Mouse (Mus musculus) olfactory bulb, adult 2 months (tissue): ENCODE results near the gene Pih1d1. TPM values are rescaled to one million over a fixed set of nuclear protein-coding genes. Genes with fewer than 3 reads are reported as not detected.
A peak's percentile ranks its signal among the peaks of the same experiment; 100 is the strongest.

ENCODE experiments used
- H3K27ac ChIP-seq: fragments of 200-500 bp; 2 replicates; pipeline ENCODE4 v1.5.1; 2012; ENCODE audit warnings: low read depth, low read length; ENCODE audit not compliant: insufficient read depth
- H3K4me1 ChIP-seq: fragments of 200-500 bp; 2 replicates; pipeline ENCODE4 v1.6.1; 2012; ENCODE audit warnings: low read length; ENCODE audit not compliant: control insufficient read depth, insufficient read depth
- H3K4me3 ChIP-seq: fragments of 200-500 bp; 2 replicates; pipeline ENCODE4 v1.5.1; 2012; ENCODE audit warnings: mild to moderate bottlenecking, low read depth, low read length, moderate library complexity; ENCODE audit not compliant: insufficient read depth
- CTCF ChIP-seq: fragments of 200-500 bp; IDR thresholded peaks from 2 replicates; pipeline ENCODE4 v1.5.1; 2012; ENCODE audit warnings: low read depth, mild to moderate bottlenecking, low read length, moderate library complexity; ENCODE audit not compliant: insufficient read depth
- POLR2A ChIP-seq: fragments of 200-500 bp; IDR thresholded peaks from 2 replicates; pipeline ENCODE4 v1.6.1; 2012; ENCODE audit warnings: mild to moderate bottlenecking, low read depth, low read length, moderate library complexity; ENCODE audit not compliant: insufficient read depth
- WGBS: fragments of 180-500 bp; shearing (Covaris S2); methylation state at CpG from one replicate; pipeline ENCODE4 v1.1.7; 2018; 5-methylcytosine and 5-hydroxymethylcytosine counted together
- polyA plus RNA-seq: library from polyadenylated mRNA; stranded (reverse); fragments of >200 nt; gene quantifications from 2 replicates; pipeline ENCODE4 v1.2.4, GENCODE M21; 2012; ENCODE audit warnings: low replicate concordance; ENCODE audit not compliant: missing spikeins, insufficient read depth, insufficient read length

The Pih1d1 gene
- polyA plus RNA-seq, 1 experiment, result not detected

DNA sequence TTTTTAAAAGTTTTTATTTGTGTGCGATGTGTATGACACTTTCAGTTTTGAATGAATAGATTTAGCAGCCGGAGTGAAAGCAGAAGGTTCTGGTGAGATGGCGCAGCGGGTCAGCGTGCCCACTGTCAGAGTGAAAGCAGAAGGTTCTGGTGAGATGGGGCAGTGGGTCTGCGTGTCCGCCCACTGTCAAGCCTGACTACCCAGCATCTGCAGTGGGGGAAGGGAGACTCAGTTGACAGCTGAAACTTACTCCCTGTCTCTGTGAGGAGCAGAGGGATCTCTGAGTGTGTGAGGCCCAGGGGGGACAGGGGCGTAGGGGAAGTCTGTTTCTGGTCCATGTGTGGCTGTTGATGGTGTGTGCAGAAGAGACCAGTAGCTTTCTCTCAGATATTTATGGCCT, 36.5 kb upstream of the Pih1d1 start:
- 85% methylated on average over 8 of the region's 8 CpGs for WGBS
- no peak overlapping the region for H3K27ac ChIP-seq
- no peak overlapping the region for H3K4me3 ChIP-seq
- TF ChIP-seq CTCF, result no peak
- TF ChIP-seq POLR2A, result no peak
- 0 out of 2 replicates have a peak, but pooled peaks cover 3% of the 10 kb centered on the region for H3K4me1 ChIP-seq

DNA sequence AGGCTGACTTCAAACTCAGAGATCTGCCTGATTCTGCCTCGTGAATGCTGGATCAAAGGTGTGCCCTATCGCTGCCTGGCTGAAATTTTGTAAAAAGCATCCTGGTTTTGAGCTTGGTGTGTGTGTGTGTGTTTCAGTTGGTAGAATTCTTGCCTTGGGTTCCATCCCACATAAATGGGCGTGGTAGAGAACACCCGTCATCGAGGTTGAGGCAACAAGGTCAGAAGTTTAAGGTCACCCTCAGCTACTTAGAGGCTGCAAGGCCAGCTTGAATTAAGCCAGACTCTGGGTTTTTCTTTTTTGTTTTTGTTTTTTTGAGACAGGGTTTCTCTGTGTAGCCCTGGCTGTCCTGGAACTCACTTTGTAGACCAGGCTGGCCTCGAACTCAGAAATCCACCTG, 35.8 kb upstream of the Pih1d1 start:
- TF ChIP-seq POLR2A (no peak), CTCF (no peak)
- Histone ChIP-seq H3K27ac (no peak overlapping the region), H3K4me3 (no peak overlapping the region), H3K4me1 (peaks cover 11% of the 10 kb centered on the region)
- WGBS, result 91% methylated on average over 6 of the region's 6 CpGs

DNA sequence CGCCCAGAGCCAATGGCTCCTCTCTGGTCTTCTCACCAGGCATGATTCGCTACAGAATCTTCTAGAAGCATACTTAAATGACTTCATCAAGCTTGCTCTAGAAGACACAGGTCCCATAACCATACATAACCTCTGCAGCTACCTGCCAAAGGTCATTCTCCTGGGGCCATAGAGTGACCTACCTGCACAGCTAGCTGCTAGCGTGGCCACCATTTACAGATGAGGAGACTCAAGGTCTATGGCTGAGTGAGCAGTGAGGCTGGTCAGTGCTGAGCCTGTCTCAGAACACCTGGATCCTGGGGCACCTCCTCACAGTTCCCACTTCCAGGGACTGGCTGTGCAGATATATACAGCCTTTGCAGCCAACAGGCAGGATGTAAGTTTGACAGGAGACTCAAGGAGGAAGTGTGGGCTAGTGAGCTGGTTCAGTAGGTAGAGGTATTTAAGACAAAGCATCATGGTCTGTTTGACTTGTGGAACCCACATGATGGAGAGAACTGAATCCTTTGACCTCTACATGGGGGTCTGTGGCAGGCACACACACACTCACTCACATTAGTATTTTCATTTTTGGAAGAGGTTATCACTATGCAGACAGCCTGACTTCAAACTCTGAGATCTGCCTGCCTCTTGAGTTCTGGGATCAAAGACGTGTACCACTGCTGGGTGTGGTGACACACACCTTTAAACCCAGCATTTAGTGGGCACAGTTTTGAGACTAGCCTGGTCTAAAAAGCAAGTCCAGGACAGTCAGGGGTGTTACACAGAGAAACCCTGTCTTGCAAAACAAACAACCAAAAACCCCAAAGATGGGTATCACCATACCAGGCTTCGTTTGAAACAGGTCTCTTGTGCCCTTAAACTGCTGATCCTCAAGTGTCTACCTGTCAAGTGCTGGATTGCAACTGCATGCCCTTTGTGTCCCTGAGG, 34.1 kb upstream of the Pih1d1 start:
- WGBS, result 76% methylated on average over 5 of the region's 5 CpGs
- no peak for TF ChIP-seq CTCF
- no peak for TF ChIP-seq POLR2A
- Histone ChIP-seq H3K27ac (no peak overlapping the region), H3K4me1 (peaks cover 11% of the 10 kb centered on the region), H3K4me3 (no peak overlapping the region)

DNA sequence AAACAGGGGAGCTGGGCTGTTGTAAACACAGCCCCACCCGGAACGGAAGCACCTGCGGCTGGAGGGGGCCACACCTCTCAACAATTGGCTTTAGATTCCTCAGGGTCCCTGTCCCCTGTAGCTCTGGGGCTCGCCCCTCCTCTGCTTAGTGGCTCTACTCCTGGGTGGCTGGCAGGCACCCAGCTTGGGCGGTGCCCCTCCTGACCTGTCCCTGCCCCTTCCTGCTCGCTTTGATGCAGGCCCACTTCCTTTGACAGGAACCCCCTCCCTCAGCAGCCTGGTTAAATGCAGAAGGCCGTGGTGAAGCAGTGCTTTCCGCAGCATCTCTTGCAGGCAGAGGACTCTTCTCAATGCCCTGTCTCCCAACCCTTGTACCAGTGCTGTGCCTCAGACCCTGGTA, 32.7 kb upstream of the Pih1d1 start:
- 58% methylated on average over 8 of the region's 8 CpGs for WGBS
- TF ChIP-seq CTCF (no peak), POLR2A (no peak)
- Histone ChIP-seq H3K27ac (0 out of 2 replicates have a peak overlapping the region, but pooled peaks have one; percentile 20), H3K4me3 (no peak overlapping the region), H3K4me1 (peaks cover 12% of the 10 kb centered on the region)

DNA sequence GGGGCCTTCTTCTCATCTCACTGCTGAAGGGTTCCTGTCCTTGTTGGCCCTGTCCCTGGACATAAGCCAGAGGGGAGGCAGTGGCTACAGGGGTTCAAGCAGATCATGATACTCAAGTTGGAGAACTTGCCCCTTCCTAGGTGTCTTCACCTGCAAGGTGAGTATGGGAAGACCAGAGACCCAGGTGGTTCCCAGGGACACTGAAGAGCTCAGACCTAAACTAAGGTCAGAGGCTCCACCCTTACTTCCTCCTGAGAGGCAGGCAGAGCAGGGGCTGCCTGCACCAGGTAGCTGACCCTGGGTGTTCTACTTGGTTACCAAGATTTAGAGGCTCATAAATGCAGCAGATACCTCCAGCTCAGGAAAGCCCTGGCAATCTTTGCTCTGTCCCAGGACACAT, 32.1 kb upstream of the Pih1d1 start:
- peak overlapping the region; percentile 20; the same call in 1 of the 2 replicates for H3K27ac ChIP-seq
- TF ChIP-seq CTCF, result no peak
- TF ChIP-seq POLR2A, result no peak
- no peak overlapping the region for H3K4me3 ChIP-seq
- peaks cover 18% of the 10 kb centered on the region for H3K4me1 ChIP-seq

DNA sequence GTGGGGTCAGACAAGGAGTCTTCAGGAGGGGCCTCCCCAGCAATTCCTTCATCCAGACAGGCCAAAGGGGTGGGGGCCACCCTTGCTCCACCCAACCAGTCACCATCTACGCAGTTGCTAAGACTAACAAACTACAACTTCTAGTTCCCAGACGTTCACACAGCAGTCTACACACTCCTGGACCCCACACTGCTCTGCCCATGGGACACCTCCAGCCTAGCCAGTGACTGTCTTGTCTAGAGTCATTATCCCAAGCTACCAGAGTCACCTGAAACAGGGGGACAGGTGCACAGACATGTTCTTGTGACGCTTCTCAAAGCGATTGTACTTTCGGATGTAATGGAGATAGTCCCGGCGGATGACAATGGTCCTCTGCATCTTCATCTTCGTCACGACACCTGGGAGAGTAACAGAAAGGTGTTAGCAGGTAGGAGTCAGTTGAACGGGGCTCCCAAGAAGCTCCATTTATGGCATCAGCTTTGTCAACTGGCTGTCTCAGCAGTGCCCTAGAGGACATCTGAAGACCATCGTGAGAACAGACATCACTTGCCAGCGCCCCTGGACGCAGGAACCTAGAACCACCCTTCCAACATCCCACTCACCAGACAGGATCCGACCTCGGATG, 31.4 kb upstream of the Pih1d1 start:
- no peak for TF ChIP-seq CTCF
- TF ChIP-seq POLR2A, result no peak
- no peak overlapping the region for H3K27ac ChIP-seq
- WGBS, result 82% methylated on average over 15 of the region's 15 CpGs
- H3K4me3 ChIP-seq, result peak overlapping the region; percentile 74
- peaks cover 22% of the 10 kb centered on the region for H3K4me1 ChIP-seq

DNA sequence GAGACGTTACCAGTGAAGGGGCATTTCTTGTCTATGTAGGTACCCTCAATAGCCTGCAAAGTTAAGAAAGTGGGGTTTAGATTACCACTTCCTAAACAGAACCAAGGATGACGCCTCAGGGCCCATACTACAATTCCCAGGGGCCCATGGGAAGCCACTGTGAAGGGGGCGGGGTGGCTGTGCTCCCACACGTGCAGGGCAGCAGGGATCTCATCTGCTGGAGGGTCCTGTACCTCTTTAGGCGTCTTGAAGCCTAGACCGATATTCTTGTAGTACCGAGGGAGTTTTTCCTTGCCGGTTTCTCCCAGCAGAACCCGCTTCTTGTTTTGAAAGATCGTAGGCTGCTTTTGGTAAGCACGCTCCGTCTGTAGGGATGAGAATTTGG, 30.9 kb upstream of the Pih1d1 start:
- Histone ChIP-seq H3K4me3 (peak overlapping the region; percentile 74), H3K27ac (no peak overlapping the region), H3K4me1 (peaks cover 22% of the 10 kb centered on the region)
- TF ChIP-seq CTCF, result no peak
- no peak for TF ChIP-seq POLR2A
- 16% methylated on average over 12 of the region's 12 CpGs for WGBS

DNA sequence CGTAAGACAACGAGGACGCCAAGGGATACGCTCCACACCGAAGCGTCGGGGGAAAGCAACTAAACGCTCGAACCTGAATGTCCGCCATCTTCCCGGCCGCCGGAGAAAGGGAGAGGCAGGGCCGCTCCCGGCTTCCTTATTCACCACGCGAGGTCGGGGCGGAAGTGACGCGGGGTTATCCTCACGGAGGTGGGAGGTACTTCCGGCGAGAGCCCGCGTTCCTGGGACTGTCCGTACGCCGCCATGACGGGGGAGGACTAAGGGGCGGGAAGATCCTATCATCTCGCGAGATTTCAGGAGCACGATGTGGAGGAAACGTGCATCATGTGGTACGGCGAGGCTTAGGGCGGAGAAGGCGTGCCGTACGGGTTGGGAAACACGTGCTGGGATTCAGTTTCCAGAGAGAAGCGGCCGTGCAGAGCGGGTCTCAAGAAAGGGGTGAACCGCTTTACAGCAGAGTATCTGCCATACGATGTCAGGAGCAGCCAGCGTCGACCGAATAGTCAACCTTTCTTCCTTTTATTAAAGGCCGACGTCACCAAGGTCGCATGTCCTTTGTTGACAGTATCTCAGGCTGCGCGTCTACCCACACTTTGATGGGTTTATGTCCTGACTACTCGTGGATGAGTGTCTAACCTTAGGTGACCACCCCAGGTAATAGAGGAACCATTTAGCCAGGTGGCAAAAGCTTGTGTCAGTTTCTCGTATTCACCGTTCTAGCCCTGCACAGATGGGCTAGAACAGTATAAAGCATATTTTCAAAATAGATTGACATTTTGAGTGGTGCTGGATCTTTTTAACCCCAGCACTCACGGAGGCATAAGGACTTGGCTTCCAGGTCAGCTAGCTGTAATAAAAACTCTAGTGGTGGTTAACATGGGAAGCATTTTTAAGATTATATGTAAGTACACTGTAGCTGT, 29.6 kb upstream of the Pih1d1 start, which contains the start of gene Rps11:
Rps11 (minus strand) TSS at position 216 of the 920 bp plus-strand sequence.
- TF ChIP-seq POLR2A (peak; percentile 75), CTCF (no peak)

More for the DNA sequence above, 29.6 kb upstream of the Pih1d1 start, which contains the start of gene Rps11:
- H3K27ac ChIP-seq, result peak within 1 kb of the TSS; percentile 63
- H3K4me1 ChIP-seq, result peaks cover 27% of the 10 kb centered on the region
- 1% methylated on average over 59 of the region's 59 CpGs for WGBS
- H3K4me3 ChIP-seq, result peak within 1 kb of the TSS; percentile 74
